Mouse (Mus musculus) midbrain, embryonic 11.5 days (tissue): ENCODE measurements at regions not wholly inside any gene's neighbourhood (a gene's known extent, or its start where the extent isn't known, plus 50 kb on each side); places are given as distances from the start of the nearest gene placed in this dataset.

Source experiments
- ATAC-seq: fragments of 200-750 bp; cut with Nextera tagmentation; 2 replicates; pipeline ENCODE4 v1.8.0; 2017; ENCODE audit warnings: moderate TSS enrichment, moderate library complexity; ENCODE audit not compliant: low FRiP score
- DNase-seq: peaks from one replicate; pipeline ENCODE4 v3.0.0; 2015; ENCODE audit warnings: low spot score; ENCODE audit errors: missing footprints
- H3K27ac ChIP-seq: fragments of 300-500 bp; sonication (generic); 2 replicates; pipeline ENCODE4 v1.5.1; 2014; ENCODE audit warnings: low read depth, low read length
- H3K27me3 ChIP-seq: fragments of 300-500 bp; sonication (generic); 2 replicates; pipeline ENCODE4 v1.6.1; 2014; ENCODE audit warnings: mild to moderate bottlenecking, low read length, moderate library complexity, mixed read lengths; ENCODE audit not compliant: control insufficient read depth, insufficient read depth
- H3K36me3 ChIP-seq: fragments of 300-500 bp; sonication (generic); 2 replicates; pipeline ENCODE4 v1.6.1; 2014; ENCODE audit warnings: mild to moderate bottlenecking, low read length, moderate library complexity, mixed read lengths; ENCODE audit not compliant: control insufficient read depth, insufficient read depth
- H3K4me1 ChIP-seq: fragments of 300-500 bp; sonication (generic); 2 replicates; pipeline ENCODE4 v1.6.1; 2014; ENCODE audit warnings: low read length; ENCODE audit not compliant: control insufficient read depth, insufficient read depth
- H3K4me2 ChIP-seq: fragments of 300-500 bp; sonication (generic); 2 replicates; pipeline ENCODE4 v1.6.1; 2014; ENCODE audit warnings: mild to moderate bottlenecking, moderate library complexity
- H3K4me3 ChIP-seq: fragments of 300-500 bp; sonication (generic); 2 replicates; pipeline ENCODE4 v1.5.1; 2014; ENCODE audit warnings: low read depth, low read length
- H3K9ac ChIP-seq: fragments of 300-500 bp; sonication (generic); 2 replicates; pipeline ENCODE4 v1.6.1; 2014; ENCODE audit warnings: low read length
- H3K9me3 ChIP-seq: fragments of 300-500 bp; sonication (generic); 2 replicates; pipeline ENCODE4 v1.6.1; 2016; ENCODE audit warnings: low read length; ENCODE audit not compliant: control insufficient read depth
- WGBS: fragments of 180-500 bp; shearing (Covaris S2); extraction: QIAGEN DNeasy Blood & Tissue Kit; methylation state at CpG from one replicate; pipeline ENCODE4 v1.1.7; 2014; 5-methylcytosine and 5-hydroxymethylcytosine counted together

GRCm38 (mm10) chr10:101117158-101117557 is 526.9 kb downstream of the 1700017N19Rik start:
- no peak overlapping the region for H3K9ac ChIP-seq
- H3K27ac ChIP-seq = no peak overlapping the region
- no peaks in the 10 kb centered on the region for H3K4me1 ChIP-seq
- no peaks in the 10 kb centered on the region for H3K9me3 ChIP-seq
- H3K27me3 ChIP-seq = no peaks in the 10 kb centered on the region
- ATAC-seq = no peak
- H3K36me3 ChIP-seq = no peaks in the 10 kb centered on the region
- H3K4me3 ChIP-seq = no peak overlapping the region
- peak; percentile 79 for DNase-seq
- H3K4me2 ChIP-seq = no peak overlapping the region

- no peaks in the 10 kb centered on the region for H3K9me3 ChIP-seq
- DNase-seq (peak; percentile 41), ATAC-seq (no peak)
- no peaks in the 10 kb centered on the region for H3K27me3 ChIP-seq
- H3K9ac ChIP-seq = no peak overlapping the region
- H3K36me3 ChIP-seq = no peaks in the 10 kb centered on the region
- H3K4me3 ChIP-seq = no peak overlapping the region
- H3K27ac ChIP-seq = no peak overlapping the region
- H3K4me1 ChIP-seq = no peaks in the 10 kb centered on the region
- H3K4me2 ChIP-seq = no peak overlapping the region
Measured at GRCm38 (mm10) chr10:101120209-101120608, 529.9 kb downstream of the 1700017N19Rik start.

DNA sequence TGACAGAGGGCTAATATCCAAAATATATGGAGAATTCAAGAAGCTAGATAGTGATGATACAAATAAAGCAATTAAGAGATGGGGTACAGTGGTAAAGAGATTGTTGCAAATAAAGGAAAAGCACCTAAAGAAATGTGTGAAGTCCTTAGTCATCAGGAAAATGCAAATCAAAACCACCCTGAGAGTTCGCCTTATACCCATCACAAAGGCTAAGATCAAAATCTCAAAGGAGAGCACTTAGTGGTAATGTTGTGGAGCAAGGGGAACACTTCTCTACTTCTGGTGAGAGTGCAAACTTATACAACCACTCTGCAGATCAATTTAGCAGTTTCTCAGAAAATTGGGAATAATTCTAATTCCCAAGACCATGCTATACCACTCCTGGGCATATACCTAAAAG is 514.2 kb upstream of the Mgat4c start:
- H3K4me1 ChIP-seq = no peaks in the 10 kb centered on the region
- H3K27me3 ChIP-seq = no peaks in the 10 kb centered on the region
- no peaks in the 10 kb centered on the region for H3K36me3 ChIP-seq
- no peaks in the 10 kb centered on the region for H3K9me3 ChIP-seq
- DNase-seq (no peak), ATAC-seq (no peak)
- no peak overlapping the region for H3K4me2 ChIP-seq
- no peak overlapping the region for H3K27ac ChIP-seq
- WGBS = 89% methylated on average over 1 of the region's 1 CpGs
- no peak overlapping the region for H3K4me3 ChIP-seq
- H3K9ac ChIP-seq = no peak overlapping the region

DNA sequence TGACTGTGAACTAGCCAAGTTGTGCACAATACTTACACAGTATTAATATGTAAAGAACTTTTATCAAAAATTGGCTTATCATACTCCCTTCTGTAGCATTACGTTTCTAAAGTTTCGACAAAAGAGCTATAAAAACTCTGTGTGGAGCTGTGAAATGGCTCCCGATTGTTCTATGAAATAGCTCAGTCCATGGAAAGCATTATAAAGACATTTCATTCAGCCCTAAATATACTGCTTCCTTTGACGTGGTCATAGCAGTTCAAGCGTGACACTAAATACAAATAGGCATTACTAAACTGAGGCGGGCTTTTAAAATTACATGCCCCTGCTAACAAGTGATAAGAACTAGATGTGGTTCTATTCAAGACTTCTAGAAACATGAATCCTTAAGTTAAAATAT is 509.5 kb upstream of the Mgat4c start:
- Histone ChIP-seq H3K4me3 (no peak overlapping the region), H3K9me3 (no peaks in the 10 kb centered on the region), H3K27me3 (no peaks in the 10 kb centered on the region), H3K4me2 (no peak overlapping the region), H3K27ac (no peak overlapping the region), H3K4me1 (no peaks in the 10 kb centered on the region), H3K36me3 (no peaks in the 10 kb centered on the region), H3K9ac (no peak overlapping the region)
- ATAC-seq (0 out of 2 replicates have a peak, but pooled peaks have one; percentile 38), DNase-seq (no peak)
- WGBS = 54% methylated on average over 6 of the region's 6 CpGs

DNA sequence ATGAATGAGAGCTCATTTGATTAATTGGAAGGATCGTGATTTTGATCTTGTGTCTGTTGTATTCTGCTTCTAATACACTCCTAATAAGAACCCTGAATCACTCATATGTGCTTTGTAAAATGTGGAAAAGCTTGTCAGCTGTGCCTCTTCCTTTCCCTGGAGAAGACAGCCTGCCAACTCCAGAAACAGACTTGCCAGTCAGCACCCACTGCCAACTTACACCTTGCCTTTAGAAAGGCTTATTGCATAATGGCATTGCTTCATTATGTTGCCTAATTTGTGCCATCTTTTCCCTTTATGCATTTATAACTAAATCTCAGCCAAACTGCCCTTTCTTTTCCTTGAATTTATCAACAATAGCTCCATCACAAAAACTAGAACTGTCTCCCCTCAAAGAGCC is 492.1 kb upstream of the Mgat4c start:
- H3K36me3 ChIP-seq = no peaks in the 10 kb centered on the region
- DNase-seq (no peak), ATAC-seq (no peak)
- H3K4me2 ChIP-seq = no peak overlapping the region
- H3K4me1 ChIP-seq = no peaks in the 10 kb centered on the region
- no peak overlapping the region for H3K27ac ChIP-seq
- 85% methylated on average over 1 of the region's 1 CpGs for WGBS
- no peaks in the 10 kb centered on the region for H3K9me3 ChIP-seq
- H3K27me3 ChIP-seq = no peaks in the 10 kb centered on the region
- H3K4me3 ChIP-seq = no peak overlapping the region
- H3K9ac ChIP-seq = no peak overlapping the region
